ENCODE assay signal across 10 mouse cellular contexts in the genomic region with DNA sequence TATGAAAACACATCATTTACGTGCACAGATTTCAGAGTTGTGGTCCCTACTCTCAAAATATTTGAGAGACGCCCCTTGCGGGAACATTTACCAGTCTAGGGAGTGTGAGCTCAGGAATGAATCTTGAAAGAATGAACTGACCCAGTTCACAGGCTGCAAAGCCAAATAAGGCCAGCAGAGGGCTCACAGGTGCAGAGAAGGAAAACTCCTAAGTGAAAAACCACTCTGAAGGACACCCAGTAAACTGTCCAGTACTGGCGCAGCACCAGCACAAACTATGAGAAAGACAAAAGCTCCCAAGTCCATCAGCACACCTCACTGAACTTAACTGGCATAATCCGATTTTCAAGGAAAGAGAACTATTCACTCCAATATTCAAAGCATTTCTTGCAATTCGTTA.
DNase-seq lines count a peak whose midpoint lies in the region; ATAC-seq and TF ChIP-seq lines count a peak whose summit lies in the region.
"Had no signal": no experiment of that assay in that cellular context is flagged by ENCODE, and none has a peak within 500 bp of the region (broad histone marks: within the 10 kb centered on the region; RNA-seq: fewer than 3 reads in every experiment).

No protein-coding gene starts in this region.

- WGBS in spleen, adult 2 months = 43% methylated on average over 6 of the region's 6 CpGs
- WGBS in kidney, adult 2 months = 41% methylated on average over 6 of the region's 6 CpGs
- WGBS in midbrain, embryonic 14.5 days = 46% methylated on average over 6 of the region's 6 CpGs

- H3K4me1 ChIP-seq in spleen, adult 2 months (ENCODE audit: control insufficient read depth, insufficient read depth, insufficient read length) = no peaks in the 10 kb centered on the region
- no peaks in the 10 kb centered on the region for H3K4me1 ChIP-seq in kidney, adult 2 months (ENCODE audit: control insufficient read depth, insufficient read depth, low read length)
- no peaks in the 10 kb centered on the region for H3K4me1 ChIP-seq in midbrain, embryonic 14.5 days (ENCODE audit: control insufficient read depth, insufficient read depth, low read length)
- H3K4me1 ChIP-seq: embryonic facial prominence, embryonic 12.5 days; neural tube, embryonic 13.5 days had no signal

- no peak overlapping the region for H3K4me2 ChIP-seq in midbrain, embryonic 14.5 days (ENCODE audit: low read length)
- H3K4me2 ChIP-seq: embryonic facial prominence, embryonic 12.5 days; neural tube, embryonic 13.5 days had no signal

- peak; percentile 48; the same call in 1 of the 2 replicates for ATAC-seq in midbrain, embryonic 14.5 days (ENCODE audit: low FRiP score, low TSS enrichment)

- H3K27me3 ChIP-seq in spleen, adult 2 months (ENCODE audit: control insufficient read depth, insufficient read depth, low read length) = no peaks in the 10 kb centered on the region
- H3K27me3 ChIP-seq in kidney, adult 2 months (replicated peaks; ENCODE audit: control insufficient read depth, insufficient read depth, low read length) = no peaks in the 10 kb centered on the region
- no peaks in the 10 kb centered on the region for H3K27me3 ChIP-seq in midbrain, embryonic 14.5 days (ENCODE audit: control insufficient read depth, insufficient read depth, low read length)
- H3K27me3 ChIP-seq: embryonic facial prominence, embryonic 12.5 days; neural tube, embryonic 13.5 days had no signal

- DNase-seq in spleen, adult 2 months (ENCODE audit: low read depth in 1 of 2, low spot score in 2 of 2) = peak in 1 of 2 experiments; percentile 10
- no peak for DNase-seq in spleen, adult 12 weeks (ENCODE audit: low spot score)
- DNase-seq in cerebellum, adult 9-10 months = peak; percentile 40
- peak; percentile 49 to 71 for DNase-seq in frontal cortex, postnatal 36 days (ENCODE audit: low spot score in 2 of 2)
- DNase-seq in kidney, adult 2 months = peak; percentile 68
- DNase-seq in left cerebral cortex, postnatal 36 days (ENCODE audit: low spot score in 2 of 2) = peak; percentile 45 to 46
- DNase-seq in midbrain, embryonic 14.5 days = peak; percentile 82
- DNase-seq in testis, postnatal 14 days (ENCODE audit: low spot score) = peak; percentile 16

- H3K36me3 ChIP-seq in spleen, adult 2 months (ENCODE audit: control insufficient read depth, insufficient read depth, low read length) = no peaks in the 10 kb centered on the region
- no peaks in the 10 kb centered on the region for H3K36me3 ChIP-seq in kidney, adult 2 months (ENCODE audit: control insufficient read depth, insufficient read depth, low read length)
- H3K36me3 ChIP-seq in midbrain, embryonic 14.5 days (ENCODE audit: control insufficient read depth, insufficient read depth, low read length) = no peaks in the 10 kb centered on the region
- H3K36me3 ChIP-seq: embryonic facial prominence, embryonic 12.5 days; neural tube, embryonic 13.5 days had no signal

- no peaks in the 10 kb centered on the region for H3K9me3 ChIP-seq in midbrain, embryonic 14.5 days (ENCODE audit: control insufficient read depth, low read length)
- H3K9me3 ChIP-seq: embryonic facial prominence, embryonic 12.5 days; neural tube, embryonic 13.5 days had no signal

- no peak for TF ChIP-seq POLR2A in spleen, adult 2 months (IDR thresholded peaks at IDR 0.05; ENCODE audit: low read depth, low read length)
- TF ChIP-seq POLR2A in kidney, adult 2 months (IDR thresholded peaks at IDR 0.05; ENCODE audit: low read depth, low read length) = no peak

- TF ChIP-seq CTCF in spleen, adult 2 months (IDR thresholded peaks at IDR 0.05; ENCODE audit: extremely low read depth, insufficient read depth, insufficient read length, insufficient replicate concordance) = peak; percentile 33; the same call in 1 of the 2 replicates
- TF ChIP-seq CTCF in kidney, adult 2 months (conservative IDR thresholded peaks at IDR 0.05; ENCODE audit: insufficient read depth, insufficient read length, low read depth, low read length) = peak; percentile 76

- H3K27ac ChIP-seq in spleen, adult 2 months (ENCODE audit: insufficient read depth, low read length) = no peak overlapping the region
- no peak overlapping the region for H3K27ac ChIP-seq in kidney, adult 2 months (ENCODE audit: insufficient read depth, low read depth, low read length)
- no peak overlapping the region for H3K27ac ChIP-seq in midbrain, embryonic 14.5 days (replicated peaks; ENCODE audit: low read depth, low read length)
- H3K27ac ChIP-seq: embryonic facial prominence, embryonic 12.5 days; neural tube, embryonic 13.5 days had no signal

- intact Hi-C loops in left cerebral cortex, postnatal 36 days (cut with DNase I) = loop anchor here (10.0 kb wide), 1 partner anchor 81 kb away; no protein-coding TSS in a partner anchor

- H3K9ac ChIP-seq in midbrain, embryonic 14.5 days (replicated peaks; ENCODE audit: low read length) = no peak overlapping the region
- H3K9ac ChIP-seq: embryonic facial prominence, embryonic 12.5 days; neural tube, embryonic 13.5 days had no signal

- no peak overlapping the region for H3K4me3 ChIP-seq in spleen, adult 2 months (ENCODE audit: extremely low read depth, insufficient read depth, insufficient read length)
- H3K4me3 ChIP-seq in kidney, adult 2 months (ENCODE audit: insufficient read depth, low read depth, low read length) = no peak overlapping the region
- H3K4me3 ChIP-seq in midbrain, embryonic 14.5 days (replicated peaks; ENCODE audit: low read depth, low read length) = no peak overlapping the region
- H3K4me3 ChIP-seq: embryonic facial prominence, embryonic 12.5 days; neural tube, embryonic 13.5 days had no signal
